Mouse (Mus musculus) forebrain, embryonic 13.5 days (tissue): ENCODE results near the gene Tssk6. TPM values are rescaled to one million over a fixed set of nuclear protein-coding genes. Genes with fewer than 3 reads are reported as not detected.

Source experiments
- ATAC-seq: fragments of 200-750 bp; cut with Nextera tagmentation; 2 replicates; pipeline ENCODE4 v1.8.0; 2017
- H3K27ac ChIP-seq: fragments of 300-500 bp; sonication (generic); 2 replicates; pipeline ENCODE4 v1.5.1; 2015; ENCODE audit warnings: inconsistent platforms, mild to moderate bottlenecking, moderate library complexity
- H3K27me3 ChIP-seq: fragments of 300-500 bp; sonication (generic); 2 replicates; pipeline ENCODE4 v1.6.1; 2015; ENCODE audit warnings: mild to moderate bottlenecking, inconsistent platforms
- H3K36me3 ChIP-seq: fragments of 300-500 bp; sonication (generic); 2 replicates; pipeline ENCODE4 v1.6.1; 2015; ENCODE audit warnings: mild to moderate bottlenecking, inconsistent platforms; ENCODE audit not compliant: poor library complexity, severe bottlenecking
- H3K4me1 ChIP-seq: fragments of 300-500 bp; sonication (generic); 2 replicates; pipeline ENCODE4 v1.6.1; 2015; ENCODE audit warnings: inconsistent platforms
- H3K4me2 ChIP-seq: fragments of 300-500 bp; sonication (generic); 2 replicates; pipeline ENCODE4 v1.6.1; 2015; ENCODE audit warnings: inconsistent platforms, mild to moderate bottlenecking, moderate library complexity
- H3K4me3 ChIP-seq: fragments of 300-500 bp; sonication (generic); 2 replicates; pipeline ENCODE4 v1.5.1; 2015; ENCODE audit warnings: mild to moderate bottlenecking, inconsistent platforms
- H3K9ac ChIP-seq: fragments of 300-500 bp; sonication (generic); 2 replicates; pipeline ENCODE4 v1.6.1; 2015; ENCODE audit warnings: mild to moderate bottlenecking, inconsistent platforms
- H3K9me3 ChIP-seq: fragments of 300-500 bp; sonication (generic); replicated peaks from 2 replicates; pipeline ENCODE4 v1.6.1; 2016; ENCODE audit warnings: inconsistent platforms
- WGBS: fragments of 180-500 bp; shearing (Covaris S2); methylation state at CpG from one replicate; pipeline ENCODE4 v1.1.7; 2015; 5-methylcytosine and 5-hydroxymethylcytosine counted together
- polyA plus RNA-seq: library from polyadenylated mRNA; unstranded; fragments of >200 nt; fragmentation: Nextera tagmentation; extraction: Ambion mirVana; gene quantifications from 2 replicates; pipeline ENCODE4 v1.2.1, GENCODE M21; 2015

Gene Tssk6
- polyA plus RNA-seq, 1 experiment from 2014 or later: 2.5 TPM

- no peaks in the 10 kb centered on the region for H3K9me3 ChIP-seq
- peak overlapping the region; percentile 54; the same call in 1 of the 2 replicates for H3K9ac ChIP-seq
- H3K4me1 ChIP-seq: peaks cover 43% of the 10 kb centered on the region
- peaks cover 76% of the 10 kb centered on the region for H3K27me3 ChIP-seq
- no peak overlapping the region for H3K27ac ChIP-seq
- peak overlapping the region; percentile 53 for H3K4me2 ChIP-seq
- peak overlapping the region; percentile 23 for H3K4me3 ChIP-seq
- no peak for ATAC-seq
- peaks cover 14% of the 10 kb centered on the region for H3K36me3 ChIP-seq
- WGBS: 6% methylated on average over 24 of the region's 24 CpGs
Measured at GRCm38 (mm10) chr8:69888244-69888866, 13.6 kb upstream of the Tssk6 start.

GRCm38 (mm10) chr8:69888902-69889301 is 13.1 kb upstream of the Tssk6 start:
- no peak for ATAC-seq
- no peak overlapping the region for H3K9ac ChIP-seq

DNA sequence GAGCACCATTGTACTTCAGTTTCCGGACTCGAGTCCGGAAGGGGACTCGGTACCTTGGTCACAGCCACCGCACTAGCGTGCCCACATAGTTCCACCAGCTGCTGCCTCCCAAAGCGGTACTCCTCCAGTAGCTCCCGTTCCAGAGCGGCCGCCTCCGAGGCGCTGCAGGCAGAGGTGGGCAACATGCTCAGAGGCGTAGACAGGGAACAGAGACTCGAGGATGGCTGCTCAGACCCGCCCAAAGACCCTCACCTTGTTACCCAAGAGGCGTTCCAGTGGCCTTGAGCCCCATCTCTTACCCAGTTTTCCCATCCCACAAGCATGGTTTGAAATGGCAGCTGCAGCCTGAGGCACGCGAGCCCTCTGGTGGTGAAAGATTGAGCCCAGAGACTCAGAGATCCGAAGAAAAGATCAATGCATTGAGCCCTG is 11.2 kb upstream of the Tssk6 start:
- H3K27me3 ChIP-seq: peaks cover 52% of the 10 kb centered on the region
- H3K27ac ChIP-seq: no peak overlapping the region
- no peak overlapping the region for H3K4me3 ChIP-seq
- no peak overlapping the region for H3K9ac ChIP-seq
- H3K9me3 ChIP-seq: no peaks in the 10 kb centered on the region
- peaks cover 31% of the 10 kb centered on the region for H3K36me3 ChIP-seq
- peaks cover 63% of the 10 kb centered on the region for H3K4me1 ChIP-seq
- WGBS: 38% methylated on average over 19 of the region's 19 CpGs
- no peak overlapping the region; the same call in 1 of the 2 replicates for H3K4me2 ChIP-seq
- peak; percentile 31 for ATAC-seq

More at GRCm38 (mm10) chr8:69888902-69889301, 13.1 kb upstream of the Tssk6 start:
- no peaks in the 10 kb centered on the region for H3K9me3 ChIP-seq
- H3K4me1 ChIP-seq: peaks cover 48% of the 10 kb centered on the region
- peaks cover 20% of the 10 kb centered on the region for H3K36me3 ChIP-seq
- H3K4me3 ChIP-seq: peak overlapping the region; percentile 23
- peak overlapping the region; percentile 53 for H3K4me2 ChIP-seq
- no peak overlapping the region for H3K27ac ChIP-seq
- WGBS: 2% methylated on average over 32 of the region's 32 CpGs
- H3K27me3 ChIP-seq: peaks cover 71% of the 10 kb centered on the region

DNA sequence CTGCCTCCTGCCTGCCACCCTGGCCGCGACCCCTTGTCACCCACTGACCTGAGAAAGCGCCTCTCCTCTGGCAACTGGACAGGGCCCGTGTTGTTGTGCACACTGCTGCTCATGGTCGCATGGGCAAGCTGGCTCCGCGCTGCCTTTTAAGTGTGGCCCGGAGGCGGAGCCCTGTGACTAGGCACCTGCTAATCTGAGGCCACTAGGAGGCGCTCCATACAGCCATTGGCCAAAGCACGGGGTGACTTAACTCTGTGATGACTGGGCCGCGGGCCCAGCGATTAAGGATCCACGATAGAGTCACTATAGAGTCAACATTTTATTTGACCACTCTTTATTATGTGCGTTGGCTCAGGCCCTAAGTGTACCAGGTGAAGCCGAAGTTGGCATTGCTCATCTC is 8.1 kb upstream of the Tssk6 start:
- no peak overlapping the region for H3K4me3 ChIP-seq
- WGBS: 20% methylated on average over 17 of the region's 17 CpGs
- no peak overlapping the region for H3K4me2 ChIP-seq
- ATAC-seq: peak; percentile 10; the same call in 1 of the 2 replicates
- no peak overlapping the region for H3K27ac ChIP-seq
- peaks cover 57% of the 10 kb centered on the region for H3K4me1 ChIP-seq
- H3K9me3 ChIP-seq: no peaks in the 10 kb centered on the region
- H3K36me3 ChIP-seq: peaks cover 40% of the 10 kb centered on the region
- peaks cover 21% of the 10 kb centered on the region for H3K27me3 ChIP-seq
- no peak overlapping the region for H3K9ac ChIP-seq

DNA sequence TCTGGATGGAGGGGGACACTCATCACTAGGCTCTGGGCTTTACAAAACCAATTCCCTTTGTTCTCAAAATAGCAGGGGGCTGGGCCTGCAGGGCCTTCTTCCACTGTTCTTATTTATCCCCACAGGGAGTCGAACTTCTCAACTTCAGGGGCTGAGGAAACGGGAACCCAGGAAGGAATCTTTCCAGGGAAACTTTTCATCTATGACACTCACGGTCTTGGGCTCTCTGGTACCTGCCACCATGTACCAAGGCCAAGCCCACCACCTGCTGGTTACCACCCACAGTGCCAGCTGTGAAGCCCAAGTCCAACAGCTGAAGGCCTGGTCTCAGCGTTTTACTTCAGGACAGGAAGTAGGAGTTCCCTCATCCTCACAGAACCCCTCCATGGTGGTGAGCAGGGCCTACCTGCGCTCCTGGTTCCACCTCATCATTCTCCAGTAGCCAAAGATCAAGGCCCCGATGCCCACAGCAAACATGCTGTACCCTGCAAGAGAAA is 7.1 kb upstream of the Tssk6 start:
- Histone ChIP-seq H3K4me2 (no peak overlapping the region), H3K9ac (no peak overlapping the region), H3K27ac (no peak overlapping the region), H3K9me3 (no peaks in the 10 kb centered on the region), H3K4me1 (peaks cover 59% of the 10 kb centered on the region), H3K27me3 (peaks cover 11% of the 10 kb centered on the region), H3K36me3 (peaks cover 40% of the 10 kb centered on the region), H3K4me3 (no peak overlapping the region)
- WGBS: 45% methylated on average over 6 of the region's 6 CpGs
- no peak for ATAC-seq

DNA sequence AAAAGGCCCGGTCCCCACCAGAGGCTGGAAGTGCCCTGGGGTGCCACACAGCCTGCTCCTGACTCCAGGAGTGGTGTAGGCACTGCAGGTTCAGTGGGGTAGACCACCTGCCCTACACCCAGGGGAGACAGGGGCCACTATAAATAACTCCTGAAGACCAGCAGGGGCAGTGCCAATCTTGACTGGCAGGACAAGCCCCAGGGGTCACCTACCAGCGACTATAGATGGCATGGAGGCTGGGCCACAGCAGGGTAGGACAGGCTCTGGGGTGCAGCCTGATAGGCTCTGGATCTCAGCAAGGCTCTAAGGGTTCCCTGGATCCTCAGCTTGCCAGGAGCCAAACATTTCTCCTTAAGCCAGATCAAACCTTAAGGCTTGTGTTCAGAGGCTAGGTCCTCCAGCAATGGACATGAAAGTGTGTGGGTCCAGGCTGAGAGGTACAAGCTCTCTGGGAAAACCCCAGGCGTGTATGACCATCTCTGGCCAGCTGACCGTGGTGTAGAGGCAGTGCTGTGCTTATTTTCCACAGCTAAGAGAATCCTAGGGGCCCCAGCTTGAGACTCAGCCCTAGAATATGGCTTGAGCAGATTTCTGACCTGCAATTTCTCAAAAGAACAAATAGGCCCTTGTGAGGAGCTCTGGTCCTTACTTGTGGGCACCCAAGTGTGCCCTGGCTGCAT is 6.1 kb upstream of the Tssk6 start:
- Histone ChIP-seq H3K4me2 (no peak overlapping the region), H3K9ac (0 out of 2 replicates have a peak overlapping the region, but pooled peaks have one; percentile 6), H3K4me1 (peaks cover 66% of the 10 kb centered on the region), H3K4me3 (no peak overlapping the region), H3K9me3 (no peaks in the 10 kb centered on the region), H3K36me3 (peaks cover 40% of the 10 kb centered on the region), H3K27me3 (peaks cover under 1% of the 10 kb centered on the region), H3K27ac (no peak overlapping the region)
- 73% methylated on average over 4 of the region's 4 CpGs for WGBS
- ATAC-seq: no peak

- H3K27ac ChIP-seq: no peak overlapping the region
- H3K9ac ChIP-seq: peak overlapping the region; percentile 6; the same call in 1 of the 2 replicates
- no peak overlapping the region for H3K4me3 ChIP-seq
- peaks cover 31% of the 10 kb centered on the region for H3K36me3 ChIP-seq
- no peaks in the 10 kb centered on the region for H3K9me3 ChIP-seq
- H3K27me3 ChIP-seq: no peaks in the 10 kb centered on the region
- ATAC-seq: no peak
- WGBS: 84% methylated on average over 6 of the region's 6 CpGs
- H3K4me1 ChIP-seq: peaks cover 67% of the 10 kb centered on the region
- H3K4me2 ChIP-seq: no peak overlapping the region
Measured at GRCm38 (mm10) chr8:69897857-69898256, 4.1 kb upstream of the Tssk6 start.

GRCm38 (mm10) chr8:69899876-69900275 is 2.1 kb upstream of the Tssk6 start:
- Histone ChIP-seq H3K36me3 (peaks cover 12% of the 10 kb centered on the region; the same call in 1 of the 2 replicates), H3K9ac (no peak overlapping the region), H3K4me2 (peak overlapping the region; percentile 96; the same call in 1 of the 2 replicates), H3K27me3 (no peaks in the 10 kb centered on the region), H3K4me3 (no peak overlapping the region), H3K9me3 (no peaks in the 10 kb centered on the region), H3K4me1 (peaks cover 59% of the 10 kb centered on the region), H3K27ac (no peak overlapping the region)
- ATAC-seq: no peak
- WGBS: 91% methylated on average over 2 of the region's 2 CpGs

DNA sequence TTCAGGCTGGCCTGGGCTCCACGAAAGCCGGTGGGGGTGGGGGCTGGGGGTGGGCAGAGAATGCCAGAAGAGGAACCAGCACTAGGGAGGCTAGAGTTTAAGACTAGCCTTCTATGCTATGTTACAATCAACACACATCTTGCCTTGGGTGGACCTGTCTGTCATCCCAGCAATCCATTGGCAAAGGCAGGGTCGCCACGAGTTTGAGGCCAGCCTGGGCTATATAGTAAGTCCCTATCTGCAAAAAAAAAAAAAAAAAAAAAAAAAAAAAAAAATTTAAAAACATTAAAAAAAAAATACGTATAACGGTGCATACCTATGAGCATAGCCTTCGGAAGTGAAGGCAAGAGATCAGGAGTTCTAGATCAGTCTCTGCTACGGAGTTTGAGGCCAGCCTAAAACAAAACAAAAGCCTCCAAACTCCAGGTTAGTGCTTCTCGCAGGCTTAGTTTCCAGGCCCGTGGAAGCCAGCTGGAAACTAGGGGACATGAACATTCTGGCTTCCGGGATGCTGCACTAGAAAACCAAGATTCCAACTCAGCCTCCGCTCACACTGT is 1.0 kb upstream of the Tssk6 start:
- Histone ChIP-seq H3K4me2 (peak overlapping the region; percentile 96), H3K4me3 (peak overlapping the region; percentile 61), H3K9me3 (no peaks in the 10 kb centered on the region), H3K36me3 (peaks cover 9% of the 10 kb centered on the region; the same call in 1 of the 2 replicates), H3K27me3 (no peaks in the 10 kb centered on the region), H3K27ac (peak overlapping the region; percentile 71), H3K4me1 (peaks cover 54% of the 10 kb centered on the region), H3K9ac (peak overlapping the region; percentile 77)
- no peak for ATAC-seq
- WGBS: 22% methylated on average over 12 of the region's 12 CpGs

- Histone ChIP-seq H3K4me1 (peaks cover 51% of the 10 kb centered on the region), H3K36me3 (peaks cover 9% of the 10 kb centered on the region; the same call in 1 of the 2 replicates), H3K9ac (peak overlapping the region; percentile 77), H3K4me3 (peak overlapping the region; percentile 61), H3K9me3 (no peaks in the 10 kb centered on the region), H3K27ac (peak overlapping the region; percentile 90), H3K4me2 (peak overlapping the region; percentile 96), H3K27me3 (no peaks in the 10 kb centered on the region)
- 2% methylated on average over 40 of the region's 41 CpGs for WGBS
- ATAC-seq: peak; percentile 72
Measured at GRCm38 (mm10) chr8:69901484-69902162, 361 bp upstream of the Tssk6 start.

- Histone ChIP-seq H3K36me3 (peaks cover 13% of the 10 kb centered on the region), H3K4me2 (peak overlapping the region; percentile 96), H3K4me3 (peak overlapping the region; percentile 61), H3K9me3 (no peaks in the 10 kb centered on the region), H3K9ac (peak overlapping the region; percentile 77), H3K4me1 (peaks cover 43% of the 10 kb centered on the region), H3K27me3 (no peaks in the 10 kb centered on the region), H3K27ac (peak overlapping the region; percentile 90)
- WGBS: under 1% methylated on average over 45 of the region's 45 CpGs
- ATAC-seq: peak; percentile 90
Measured at GRCm38 (mm10) chr8:69903063-69903542, 1.1 kb downstream of the Tssk6 start.
